Mouse (Mus musculus): ENCODE measurements around the gene Prr36. TPM values are rescaled to one million over a fixed set of nuclear protein-coding genes. Genes with fewer than 3 reads are reported as not detected.

Prr36 gene
- polyA plus RNA-seq, 1 experiment from 2014 or later = 0.12 TPM

- no peak for TF ChIP-seq EP300 (IDR thresholded peaks at IDR 0.05; ENCODE audit: low read depth)
- TF ChIP-seq CTCF (IDR thresholded peaks at IDR 0.05; ENCODE audit: low read depth) = no peak
- no peak overlapping the region for H3K4me2 ChIP-seq (ENCODE audit: low read depth, low read length)
- H3K27ac ChIP-seq (ENCODE audit: low read depth) = no peak overlapping the region
- 77% methylated on average over 2 of the region's 2 CpGs for WGBS (ENCODE audit: insufficient replicate concordance)
- no peak overlapping the region for H3K9ac ChIP-seq (replicated peaks)
- ATAC-seq (no peak), DNase-seq (no peak)
- no peaks in the 10 kb centered on the region for H3K4me1 ChIP-seq (ENCODE audit: insufficient read depth)
- H3K36me3 ChIP-seq (replicated peaks; ENCODE audit: insufficient read depth, low read length) = no peaks in the 10 kb centered on the region
- H3K4me3 ChIP-seq (ENCODE audit: low read depth, low read length) = no peak overlapping the region
- H3K27me3 ChIP-seq (ENCODE audit: insufficient read depth, low read length) = no peaks in the 10 kb centered on the region
- no peaks in the 10 kb centered on the region for H3K9me3 ChIP-seq (ENCODE audit: low read length)
These were observed 43.2 kb downstream of the Prr36 start for GRCm38 (mm10) chr8:4174018-4174417.

- H3K9me3 ChIP-seq (ENCODE audit: low read length) = no peaks in the 10 kb centered on the region
- no peak for DNase-seq
- no peaks in the 10 kb centered on the region for H3K27me3 ChIP-seq (ENCODE audit: insufficient read depth, low read length)
- WGBS (ENCODE audit: insufficient replicate concordance) = 73% methylated on average over 3 of the region's 3 CpGs
- no peaks in the 10 kb centered on the region for H3K36me3 ChIP-seq (replicated peaks; ENCODE audit: insufficient read depth, low read length)
- H3K4me3 ChIP-seq (ENCODE audit: low read depth, low read length) = no peak overlapping the region
- ATAC-seq = no peak
- H3K4me2 ChIP-seq (ENCODE audit: low read depth, low read length) = no peak overlapping the region
- H3K27ac ChIP-seq (ENCODE audit: low read depth) = no peak overlapping the region
- TF ChIP-seq CTCF (IDR thresholded peaks at IDR 0.05; ENCODE audit: low read depth) = no peak
- no peak for TF ChIP-seq EP300 (IDR thresholded peaks at IDR 0.05; ENCODE audit: low read depth)
- H3K4me1 ChIP-seq (ENCODE audit: insufficient read depth) = no peaks in the 10 kb centered on the region
- H3K9ac ChIP-seq (replicated peaks) = no peak overlapping the region
These were observed 44.8 kb downstream of the Prr36 start for GRCm38 (mm10) chr8:4172486-4172885.

GRCm38 (mm10) chr8:4167918-4168317 lies 49.3 kb downstream of the Prr36 start:
- no peak overlapping the region for H3K9ac ChIP-seq (replicated peaks)
- no peaks in the 10 kb centered on the region for H3K27me3 ChIP-seq (ENCODE audit: insufficient read depth, low read length)
- no peaks in the 10 kb centered on the region for H3K36me3 ChIP-seq (replicated peaks; ENCODE audit: insufficient read depth, low read length)
- no peaks in the 10 kb centered on the region for H3K9me3 ChIP-seq (ENCODE audit: low read length)
- H3K4me1 ChIP-seq (ENCODE audit: insufficient read depth) = peaks cover 14% of the 10 kb centered on the region
- no peak overlapping the region for H3K27ac ChIP-seq (ENCODE audit: low read depth)
- WGBS (ENCODE audit: insufficient replicate concordance) = 82% methylated on average over 1 of the region's 1 CpGs
- no peak overlapping the region for H3K4me3 ChIP-seq (ENCODE audit: low read depth, low read length)
- TF ChIP-seq CTCF (IDR thresholded peaks at IDR 0.05; ENCODE audit: low read depth) (no peak), EP300 (IDR thresholded peaks at IDR 0.05; ENCODE audit: low read depth) (no peak)
- ATAC-seq = no peak
- DNase-seq = no peak
- no peak overlapping the region for H3K4me2 ChIP-seq (ENCODE audit: low read depth, low read length)

- DNase-seq (no peak), ATAC-seq (no peak)
- TF ChIP-seq CTCF (IDR thresholded peaks at IDR 0.05; ENCODE audit: low read depth) (no peak), EP300 (IDR thresholded peaks at IDR 0.05; ENCODE audit: low read depth) (no peak)
- Histone ChIP-seq H3K4me3 (ENCODE audit: low read depth, low read length) (peak overlapping the region; percentile 69), H3K9ac (replicated peaks) (peak overlapping the region; percentile 77), H3K27me3 (ENCODE audit: insufficient read depth, low read length) (no peaks in the 10 kb centered on the region), H3K4me1 (ENCODE audit: insufficient read depth) (peaks cover 14% of the 10 kb centered on the region), H3K9me3 (ENCODE audit: low read length) (no peaks in the 10 kb centered on the region), H3K27ac (ENCODE audit: low read depth) (no peak overlapping the region), H3K4me2 (ENCODE audit: low read depth, low read length) (peak overlapping the region; percentile 88), H3K36me3 (replicated peaks; ENCODE audit: insufficient read depth, low read length) (no peaks in the 10 kb centered on the region)
- WGBS (ENCODE audit: insufficient replicate concordance) = 14% methylated on average over 10 of the region's 10 CpGs
These were observed 50.3 kb downstream of the Prr36 start for GRCm38 (mm10) chr8:4166881-4167525.

DNA sequence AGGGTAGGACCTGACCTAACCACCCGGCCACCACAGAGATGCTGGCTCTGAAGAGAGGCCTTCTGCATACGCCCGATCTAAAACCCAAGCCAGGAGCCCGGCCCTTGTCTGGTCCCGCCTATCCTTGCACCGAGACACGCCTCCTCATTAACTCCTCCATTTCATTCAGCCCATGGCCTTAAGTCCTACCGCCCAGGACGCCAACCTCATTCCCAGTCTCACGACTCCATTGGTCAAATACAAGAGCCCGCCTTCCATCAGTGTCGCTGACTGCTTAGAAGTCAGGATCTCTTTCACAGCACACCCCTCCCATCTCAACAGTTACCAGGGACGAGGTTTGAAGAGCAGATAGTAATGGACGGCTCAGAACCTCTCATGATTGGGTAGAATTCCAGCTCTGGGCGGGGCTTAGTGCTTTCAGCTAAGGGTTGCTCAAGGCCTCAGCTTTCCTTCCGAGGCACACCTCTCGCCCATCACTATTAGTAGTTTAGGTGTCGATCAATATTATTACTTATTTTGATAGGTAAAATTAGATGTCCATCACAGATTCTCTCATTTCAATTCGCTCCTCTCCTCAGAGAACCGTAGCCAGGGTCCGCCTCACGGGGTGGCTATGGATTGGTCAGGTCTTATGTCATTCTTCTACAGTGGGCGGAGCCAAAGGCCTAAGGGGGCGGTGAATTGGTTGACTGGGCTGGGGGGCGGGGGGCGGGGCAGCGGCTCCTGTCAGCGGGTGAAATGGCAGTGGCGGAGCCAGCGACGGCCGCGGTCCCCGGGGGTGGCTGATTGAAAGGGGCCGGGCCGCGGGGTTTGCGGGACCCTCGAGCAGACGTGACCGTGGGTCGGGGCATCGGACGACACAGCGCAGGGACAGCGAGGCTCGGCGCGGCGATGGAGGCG lies 51.2 kb downstream of the Prr36 start, which contains the start of gene Evi5l:
TSS of gene Evi5l (plus strand) at position 716 of the 900 bp plus-strand sequence.
- Histone ChIP-seq H3K27me3 (ENCODE audit: insufficient read depth, low read length) (no peaks in the 10 kb centered on the region), H3K36me3 (replicated peaks; ENCODE audit: insufficient read depth, low read length) (no peaks in the 10 kb centered on the region), H3K9me3 (ENCODE audit: low read length) (no peaks in the 10 kb centered on the region), H3K4me2 (ENCODE audit: low read depth, low read length) (peak within 1 kb of the TSS; percentile 88), H3K4me3 (ENCODE audit: low read depth, low read length) (peak within 1 kb of the TSS; percentile 69), H3K9ac (replicated peaks) (peak within 1 kb of the TSS; percentile 77), H3K4me1 (ENCODE audit: insufficient read depth) (peaks cover 14% of the 10 kb centered on the region), H3K27ac (ENCODE audit: low read depth) (no peak within 1 kb of the TSS)
- DNase-seq (peak; percentile 97), ATAC-seq (peak; percentile 96)
- TF ChIP-seq CTCF (IDR thresholded peaks at IDR 0.05; ENCODE audit: low read depth) (no peak), EP300 (IDR thresholded peaks at IDR 0.05; ENCODE audit: low read depth) (peak; percentile 66)
- WGBS (ENCODE audit: insufficient replicate concordance) = under 1% methylated on average over 51 of the region's 51 CpGs

DNA sequence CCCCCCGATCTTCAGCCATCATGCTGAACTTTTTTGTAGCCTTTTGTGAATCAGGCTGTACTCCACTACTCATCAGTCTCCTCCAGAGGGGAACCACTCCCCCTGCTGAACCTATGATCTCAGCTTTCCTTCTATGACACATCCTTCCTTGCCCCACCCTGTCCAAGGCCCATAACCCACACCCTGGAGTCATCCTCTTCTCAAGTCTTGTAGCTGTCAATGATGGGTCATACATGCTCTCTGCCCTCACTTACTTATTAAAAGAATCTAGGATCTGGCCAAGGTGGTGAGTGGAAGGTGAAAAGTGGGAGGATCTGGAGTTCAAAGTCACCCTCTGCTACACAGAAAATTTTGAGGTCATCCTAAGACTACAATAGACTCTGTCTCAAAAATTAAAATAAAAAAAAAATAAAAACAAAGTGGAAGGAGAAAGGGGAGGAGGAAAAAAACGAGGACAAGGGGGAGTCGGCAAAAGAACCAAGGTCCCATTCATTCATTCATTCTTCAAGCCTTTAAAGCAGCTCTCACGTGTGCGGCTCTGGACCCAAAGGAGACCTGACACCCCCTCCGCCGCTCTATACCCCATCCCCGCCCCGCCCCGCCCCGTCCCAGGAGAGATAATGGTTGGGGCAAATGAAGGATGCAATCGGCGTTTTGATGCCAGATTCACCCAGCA lies 51.9 kb downstream of the Prr36 start:
- no peaks in the 10 kb centered on the region for H3K27me3 ChIP-seq (ENCODE audit: insufficient read depth, low read length)
- DNase-seq = no peak

More for the DNA sequence above, 51.9 kb downstream of the Prr36 start:
- Histone ChIP-seq H3K4me1 (ENCODE audit: insufficient read depth) (peaks cover 14% of the 10 kb centered on the region), H3K9ac (replicated peaks) (0 out of 2 replicates have a peak overlapping the region, but pooled peaks have one; percentile 12), H3K9me3 (ENCODE audit: low read length) (no peaks in the 10 kb centered on the region), H3K4me2 (ENCODE audit: low read depth, low read length) (peak overlapping the region; percentile 88), H3K27ac (ENCODE audit: low read depth) (no peak overlapping the region), H3K4me3 (ENCODE audit: low read depth, low read length) (peak overlapping the region; percentile 69), H3K36me3 (replicated peaks; ENCODE audit: insufficient read depth, low read length) (no peaks in the 10 kb centered on the region)
- TF ChIP-seq CTCF (IDR thresholded peaks at IDR 0.05; ENCODE audit: low read depth) (no peak), EP300 (IDR thresholded peaks at IDR 0.05; ENCODE audit: low read depth) (no peak)
- WGBS (ENCODE audit: insufficient replicate concordance) = 6% methylated on average over 13 of the region's 13 CpGs
- ATAC-seq = peak; percentile 0; the same call in 1 of the 2 replicates
